Mouse (Mus musculus) hindbrain, embryonic 11.5 days (tissue): Measurements from ENCODE around the gene Ptch2. TPM values are rescaled to one million over a fixed set of nuclear protein-coding genes. Genes with fewer than 3 reads are reported as not detected.

Experiments
- ATAC-seq: fragments of 200-750 bp; cut with Nextera tagmentation; 2 replicates; pipeline ENCODE4 v1.8.0; 2017; ENCODE audit warnings: mild to moderate bottlenecking, moderate TSS enrichment, moderate library complexity; ENCODE audit not compliant: low FRiP score
- DNase-seq: peaks from one replicate; pipeline ENCODE4 v3.0.0-alpha.2; 2015; ENCODE audit warnings: low spot score
- H3K27ac ChIP-seq: fragments of 300-500 bp; sonication (generic); 2 replicates; pipeline ENCODE4 v1.5.1; 2014; ENCODE audit warnings: mild to moderate bottlenecking, low read depth, low read length
- H3K27me3 ChIP-seq: fragments of 300-500 bp; sonication (generic); 2 replicates; pipeline ENCODE4 v1.6.1; 2014; ENCODE audit warnings: mild to moderate bottlenecking, low read length, moderate library complexity, mixed read lengths; ENCODE audit not compliant: control insufficient read depth, insufficient read depth
- H3K36me3 ChIP-seq: fragments of 300-500 bp; sonication (generic); 2 replicates; pipeline ENCODE4 v1.6.1; 2014; ENCODE audit warnings: mild to moderate bottlenecking, low read length, moderate library complexity, mixed read lengths; ENCODE audit not compliant: control insufficient read depth, insufficient read depth
- H3K4me1 ChIP-seq: fragments of 300-500 bp; sonication (generic); replicated peaks from 2 replicates; pipeline ENCODE4 v1.6.1; 2014; ENCODE audit warnings: low read length, mixed read lengths; ENCODE audit not compliant: control insufficient read depth, insufficient read depth
- H3K4me2 ChIP-seq: fragments of 300-500 bp; sonication (generic); replicated peaks from 2 replicates; pipeline ENCODE4 v1.6.1; 2014; ENCODE audit warnings: mild to moderate bottlenecking, low read depth, low read length
- H3K4me3 ChIP-seq: fragments of 300-500 bp; sonication (generic); 2 replicates; pipeline ENCODE4 v1.5.1; 2014; ENCODE audit warnings: low read depth, low read length
- H3K9ac ChIP-seq: fragments of 300-500 bp; sonication (generic); 2 replicates; pipeline ENCODE4 v1.6.1; 2014; ENCODE audit warnings: low read depth, low read length
- H3K9me3 ChIP-seq: fragments of 300-500 bp; sonication (generic); 2 replicates; pipeline ENCODE4 v1.6.1; 2016; ENCODE audit warnings: low read length; ENCODE audit not compliant: control insufficient read depth
- WGBS: fragments of 180-500 bp; shearing (Covaris S2); extraction: QIAGEN DNeasy Blood & Tissue Kit; methylation state at CpG from one replicate; pipeline ENCODE4 v1.1.7; 2014; 5-methylcytosine and 5-hydroxymethylcytosine counted together
- polyA plus RNA-seq: library from polyadenylated mRNA; unstranded; fragments of >200 nt; fragmentation: Nextera tagmentation; extraction: Ambion mirVana; gene quantifications from 2 replicates; pipeline ENCODE4 v1.2.1, GENCODE M21; 2014

The Ptch2 gene
- polyA plus RNA-seq, 1 experiment from 2014 or later = 1.9 TPM

GRCm38 (mm10) chr4:117127991-117128686 is 32.3 kb downstream of the Ptch2 start:
- no peak for ATAC-seq
- no peak for DNase-seq
- peaks cover 13% of the 10 kb centered on the region for H3K36me3 ChIP-seq
- no peak overlapping the region for H3K27ac ChIP-seq
- H3K4me3 ChIP-seq = no peak overlapping the region
- H3K9ac ChIP-seq = no peak overlapping the region
- no peaks in the 10 kb centered on the region for H3K9me3 ChIP-seq
- H3K27me3 ChIP-seq = no peaks in the 10 kb centered on the region; the same call in 1 of the 2 replicates
- H3K4me1 ChIP-seq = peaks cover 30% of the 10 kb centered on the region
- no peak overlapping the region for H3K4me2 ChIP-seq
- WGBS = 91% methylated on average over 33 of the region's 33 CpGs

- ATAC-seq = no peak
- Histone ChIP-seq H3K36me3 (peaks cover 13% of the 10 kb centered on the region), H3K4me2 (peak overlapping the region; percentile 92), H3K4me3 (no peak overlapping the region), H3K27ac (peak overlapping the region; percentile 85), H3K9me3 (no peaks in the 10 kb centered on the region), H3K27me3 (no peaks in the 10 kb centered on the region; the same call in 1 of the 2 replicates), H3K4me1 (peaks cover 21% of the 10 kb centered on the region), H3K9ac (peak overlapping the region; percentile 11; the same call in 1 of the 2 replicates)
- 44% methylated on average over 6 of the region's 6 CpGs for WGBS
- peak; percentile 54 for DNase-seq
Observed at GRCm38 (mm10) chr4:117130790-117131189, 34.9 kb downstream of the Ptch2 start.

- Histone ChIP-seq H3K27me3 (no peaks in the 10 kb centered on the region; the same call in 1 of the 2 replicates), H3K4me2 (peak overlapping the region; percentile 92), H3K36me3 (peaks cover 13% of the 10 kb centered on the region), H3K4me3 (peak overlapping the region; percentile 67; the same call in 1 of the 2 replicates), H3K9ac (peak overlapping the region; percentile 23; the same call in 1 of the 2 replicates), H3K4me1 (peaks cover 20% of the 10 kb centered on the region), H3K9me3 (no peaks in the 10 kb centered on the region), H3K27ac (peak overlapping the region; percentile 85)
- 68% methylated on average over 6 of the region's 6 CpGs for WGBS
- no peak for DNase-seq
- no peak for ATAC-seq
Observed at GRCm38 (mm10) chr4:117131198-117131597, 35.3 kb downstream of the Ptch2 start.

- Histone ChIP-seq H3K9ac (peak overlapping the region; percentile 87), H3K4me2 (peak overlapping the region; percentile 92), H3K9me3 (no peaks in the 10 kb centered on the region), H3K4me1 (peaks cover 20% of the 10 kb centered on the region), H3K27me3 (no peaks in the 10 kb centered on the region; the same call in 1 of the 2 replicates), H3K27ac (peak overlapping the region; percentile 85), H3K4me3 (peak overlapping the region; percentile 67), H3K36me3 (peaks cover 13% of the 10 kb centered on the region)
- WGBS = 5% methylated on average over 7 of the region's 7 CpGs
- ATAC-seq (peak; percentile 84), DNase-seq (peak; percentile 81)
Observed at GRCm38 (mm10) chr4:117131890-117132793, 36.3 kb downstream of the Ptch2 start.

GRCm38 (mm10) chr4:117132794-117133143 is 36.9 kb downstream of the Ptch2 start:
- H3K27ac ChIP-seq = peak overlapping the region; percentile 85
- 4% methylated on average over 11 of the region's 11 CpGs for WGBS
- peaks cover 13% of the 10 kb centered on the region for H3K36me3 ChIP-seq
- H3K9me3 ChIP-seq = no peaks in the 10 kb centered on the region
- peaks cover 20% of the 10 kb centered on the region for H3K4me1 ChIP-seq
- peak overlapping the region; percentile 87 for H3K9ac ChIP-seq
- no peaks in the 10 kb centered on the region; the same call in 1 of the 2 replicates for H3K27me3 ChIP-seq
- peak overlapping the region; percentile 92 for H3K4me2 ChIP-seq
- ATAC-seq = no peak
- DNase-seq = no peak
- H3K4me3 ChIP-seq = peak overlapping the region; percentile 67

- 0% methylated on average over 31 of the region's 42 CpGs for WGBS
- Histone ChIP-seq H3K4me3 (peak overlapping the region; percentile 67), H3K9me3 (no peaks in the 10 kb centered on the region), H3K27ac (peak overlapping the region; percentile 85), H3K27me3 (no peaks in the 10 kb centered on the region; the same call in 1 of the 2 replicates), H3K4me2 (peak overlapping the region; percentile 92), H3K4me1 (peaks cover 20% of the 10 kb centered on the region), H3K9ac (peak overlapping the region; percentile 87), H3K36me3 (peaks cover 10% of the 10 kb centered on the region)
- ATAC-seq = peak; percentile 48
- peak; percentile 62 for DNase-seq
Observed at GRCm38 (mm10) chr4:117133366-117133796, 37.5 kb downstream of the Ptch2 start.

- Histone ChIP-seq H3K9ac (peak within 1 kb of the TSS; percentile 87), H3K9me3 (no peaks in the 10 kb centered on the region), H3K27ac (peak within 1 kb of the TSS; percentile 85), H3K4me3 (peak within 1 kb of the TSS; percentile 67), H3K27me3 (no peaks in the 10 kb centered on the region; the same call in 1 of the 2 replicates), H3K4me1 (peaks cover 20% of the 10 kb centered on the region), H3K36me3 (peaks cover 4% of the 10 kb centered on the region; the same call in 1 of the 2 replicates), H3K4me2 (peak within 1 kb of the TSS; percentile 92)
- DNase-seq (peak; percentile 98), ATAC-seq (peak; percentile 76)
- WGBS = 2% methylated on average over 43 of the region's 48 CpGs
Observed at GRCm38 (mm10) chr4:117133817-117134600, 38.1 kb downstream of the Ptch2 start, which contains the start of gene Plk3. Gene Plk3, minus strand, starts transcription at chr4:117133963.

- peaks cover 4% of the 10 kb centered on the region; the same call in 1 of the 2 replicates for H3K36me3 ChIP-seq
- H3K27me3 ChIP-seq = no peaks in the 10 kb centered on the region; the same call in 1 of the 2 replicates
- no peak overlapping the region for H3K4me2 ChIP-seq
- DNase-seq (no peak), ATAC-seq (no peak)
- no peak overlapping the region for H3K27ac ChIP-seq
- WGBS = 37% methylated on average over 2 of the region's 2 CpGs
- H3K4me3 ChIP-seq = no peak overlapping the region
- no peaks in the 10 kb centered on the region for H3K9me3 ChIP-seq
- peaks cover 20% of the 10 kb centered on the region for H3K4me1 ChIP-seq
- peak overlapping the region; percentile 37; the same call in 1 of the 2 replicates for H3K9ac ChIP-seq
Observed at GRCm38 (mm10) chr4:117134601-117134995, 38.7 kb downstream of the Ptch2 start.
